Mouse (Mus musculus) neutrophil, adult 5-6 weeks (primary cell): ENCODE data around the gene Dapk3. TPM values are rescaled to one million over a fixed set of nuclear protein-coding genes. Genes with fewer than 3 reads are reported as not detected.

ENCODE experiments used
- ATAC-seq: fragments of 151-379, 151-347 bp; 2 replicates; pipeline ENCODE4 v1.8.0; 2017; ENCODE audit warnings: mild to moderate bottlenecking, moderate TSS enrichment; ENCODE audit not compliant: insufficient number of reproducible peaks, poor library complexity, low FRiP score, severe bottlenecking; ENCODE audit errors: extremely low read depth
- total RNA-seq: library from RNA; stranded (forward); fragments of 200-1000 nt; gene quantifications from 2 replicates; pipeline ENCODE4 v1.2.3, GENCODE M21; 2017

Gene Dapk3
- 47.3 and 52.0 TPM in 2 replicates for total RNA-seq

GRCm38 (mm10) chr10:81182336-81183333 is at the start of gene Dapk3:
Gene Dapk3, plus strand, starts transcription at chr10:81183005.
- ATAC-seq, result peak; percentile 87

- ATAC-seq, result peak; percentile 47
Observed at GRCm38 (mm10) chr10:81134181-81134587, 48.6 kb upstream of the Dapk3 start.

GRCm38 (mm10) chr10:81134966-81135681 is 47.7 kb upstream of the Dapk3 start, which contains the start of gene Zbtb7a:
Gene Zbtb7a, plus strand, starts transcription at chr10:81135220.
- no peak for ATAC-seq

- ATAC-seq, result peak; percentile 4; the same call in 1 of the 2 replicates
Observed at GRCm38 (mm10) chr10:81135831-81136705, 46.7 kb upstream of the Dapk3 start.

GRCm38 (mm10) chr10:81136706-81137231 is 46.0 kb upstream of the Dapk3 start:
- ATAC-seq, result no peak

- ATAC-seq, result peak; percentile 82
Observed at GRCm38 (mm10) chr10:81137252-81138130, 45.3 kb upstream of the Dapk3 start.

- peak; percentile 25 for ATAC-seq
Observed at GRCm38 (mm10) chr10:81138131-81138782, 44.5 kb upstream of the Dapk3 start.

- ATAC-seq, result no peak
Observed at GRCm38 (mm10) chr10:81138821-81139528, 43.8 kb upstream of the Dapk3 start.

GRCm38 (mm10) chr10:81139529-81139846 is 43.3 kb upstream of the Dapk3 start:
- ATAC-seq, result no peak

- ATAC-seq, result no peak
Observed at GRCm38 (mm10) chr10:81140005-81140404, 42.8 kb upstream of the Dapk3 start.

- ATAC-seq, result no peak
Observed at GRCm38 (mm10) chr10:81140717-81141454, 41.9 kb upstream of the Dapk3 start.

GRCm38 (mm10) chr10:81141455-81142210 is 41.2 kb upstream of the Dapk3 start:
- no peak for ATAC-seq

- no peak for ATAC-seq
Observed at GRCm38 (mm10) chr10:81142551-81142981, 40.2 kb upstream of the Dapk3 start.

- ATAC-seq, result no peak
Observed at GRCm38 (mm10) chr10:81143157-81143633, 39.6 kb upstream of the Dapk3 start.

GRCm38 (mm10) chr10:81143845-81144437 is 38.9 kb upstream of the Dapk3 start:
- no peak for ATAC-seq
